Mouse (Mus musculus) skeletal muscle tissue, adult 2 months (tissue): ENCODE measurements around the gene Lpin2.

ENCODE experiments used
- DNase-seq: peaks from one replicate; pipeline ENCODE4 v3.0.0-alpha.2; 2012; ENCODE audit warnings: low read depth, low spot score

The Lpin2 gene

GRCm38 (mm10) chr17:71182211-71182721 is at the start of gene Lpin2:
Gene Lpin2 (plus strand): TSS chr17:71182560.
- no peak for DNase-seq

GRCm38 (mm10) chr17:71132856-71133439 is 49.4 kb upstream of the Lpin2 start:
- no peak for DNase-seq

GRCm38 (mm10) chr17:71134441-71134955 is 47.9 kb upstream of the Lpin2 start:
- DNase-seq: no peak

- no peak for DNase-seq
These were observed 47.3 kb upstream of the Lpin2 start for GRCm38 (mm10) chr17:71135108-71135507.

- DNase-seq: no peak
These were observed 46.5 kb upstream of the Lpin2 start for GRCm38 (mm10) chr17:71135866-71136265.

GRCm38 (mm10) chr17:71136384-71137333 is 45.7 kb upstream of the Lpin2 start:
- no peak for DNase-seq

GRCm38 (mm10) chr17:71137334-71137721 is 45.0 kb upstream of the Lpin2 start:
- DNase-seq: no peak

- no peak for DNase-seq
These were observed 40.3 kb upstream of the Lpin2 start for GRCm38 (mm10) chr17:71142068-71142467.

GRCm38 (mm10) chr17:71143155-71143554 is 39.2 kb upstream of the Lpin2 start:
- DNase-seq: no peak

GRCm38 (mm10) chr17:71144322-71145116 is 37.8 kb upstream of the Lpin2 start:
- DNase-seq: no peak

GRCm38 (mm10) chr17:71145248-71145961 is 37.0 kb upstream of the Lpin2 start:
- no peak for DNase-seq

- DNase-seq: no peak
These were observed 29.0 kb upstream of the Lpin2 start for GRCm38 (mm10) chr17:71153356-71153755.

- DNase-seq: no peak
These were observed 27.1 kb upstream of the Lpin2 start for GRCm38 (mm10) chr17:71155271-71155670.

GRCm38 (mm10) chr17:71159152-71159567 is 23.2 kb upstream of the Lpin2 start:
- DNase-seq: no peak

GRCm38 (mm10) chr17:71159720-71160119 is 22.6 kb upstream of the Lpin2 start:
- DNase-seq: no peak

GRCm38 (mm10) chr17:71160244-71160995 is 21.9 kb upstream of the Lpin2 start:
- DNase-seq: no peak

- peak; percentile 69 for DNase-seq
These were observed 17.4 kb upstream of the Lpin2 start for GRCm38 (mm10) chr17:71164991-71165390.

GRCm38 (mm10) chr17:71168205-71168815 is 14.1 kb upstream of the Lpin2 start:
- DNase-seq: no peak

GRCm38 (mm10) chr17:71168846-71169245 is 13.5 kb upstream of the Lpin2 start:
- DNase-seq: no peak

- no peak for DNase-seq
These were observed 12.7 kb upstream of the Lpin2 start for GRCm38 (mm10) chr17:71169639-71170038.
